Mouse (Mus musculus) heart, postnatal 14 days (tissue): ENCODE measurements around the gene Phgdh. TPM values are rescaled to one million over a fixed set of nuclear protein-coding genes. Genes with fewer than 3 reads are reported as not detected.
A peak's percentile ranks its signal among the peaks of the same experiment; 100 is the strongest.

Experiments
- DNase-seq, 2 experiments: peaks; one replicate each; pipeline ENCODE4 v3.0.0; 2021 to 2022
- intact Hi-C: fragments of 180-260 bp; cut with DNase I; formaldehyde crosslinking; loops from one replicate; pipeline ENCODE4 v1.15.1; 2025
- total RNA-seq, 2 experiments: library from RNA; stranded (reverse); gene quantifications; 2 replicates each; pipeline ENCODE4 v1.2.3; 2021

The Phgdh gene
- total RNA-seq, 2 experiments from 2014 or later, result 4.0 to 4.6 TPM

DNA sequence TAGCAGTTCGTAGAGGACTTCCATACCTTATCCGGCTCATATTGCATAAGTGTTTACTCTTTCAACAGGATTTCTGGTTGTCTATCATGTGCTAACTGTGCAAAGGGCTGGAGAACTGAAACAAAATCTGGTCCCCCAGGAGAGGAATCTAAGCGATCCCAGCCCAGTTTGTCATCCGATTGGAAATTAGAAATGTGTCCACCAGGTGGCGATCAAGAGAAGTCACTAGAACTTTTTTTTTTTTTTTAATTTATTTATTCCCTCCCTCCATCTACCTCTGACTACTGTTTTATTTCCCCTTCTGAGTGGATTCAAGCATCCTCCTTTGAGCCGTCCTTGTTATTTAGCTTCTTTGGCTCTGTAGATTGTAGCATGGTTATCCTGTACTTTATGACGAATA lies 14.1 kb upstream of the Phgdh start:
- peak; percentile 67 to 87 for DNase-seq
- intact Hi-C loops, result no loop called here

DNA sequence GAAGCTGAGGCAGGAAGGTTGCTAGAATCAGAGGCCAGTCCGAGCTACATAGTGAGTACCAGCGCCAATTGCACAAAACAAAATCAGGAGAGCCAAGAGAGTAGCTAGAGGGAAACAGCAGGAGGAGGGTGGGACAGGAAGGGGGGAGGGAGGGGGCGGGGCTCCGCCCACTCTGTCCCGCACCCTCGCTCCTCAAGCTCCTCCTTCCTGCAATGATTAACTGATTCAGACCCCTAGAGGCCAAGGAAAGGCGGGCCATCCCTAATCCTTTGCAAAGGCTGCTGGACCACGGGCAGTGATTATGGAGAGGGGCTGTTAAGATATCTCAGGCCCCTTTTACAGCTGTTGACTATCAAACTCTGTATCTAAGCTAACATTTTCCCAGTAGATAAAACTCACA lies 8.9 kb upstream of the Phgdh start:
- DNase-seq, result no peak
- intact Hi-C loops, result no loop called here

DNA sequence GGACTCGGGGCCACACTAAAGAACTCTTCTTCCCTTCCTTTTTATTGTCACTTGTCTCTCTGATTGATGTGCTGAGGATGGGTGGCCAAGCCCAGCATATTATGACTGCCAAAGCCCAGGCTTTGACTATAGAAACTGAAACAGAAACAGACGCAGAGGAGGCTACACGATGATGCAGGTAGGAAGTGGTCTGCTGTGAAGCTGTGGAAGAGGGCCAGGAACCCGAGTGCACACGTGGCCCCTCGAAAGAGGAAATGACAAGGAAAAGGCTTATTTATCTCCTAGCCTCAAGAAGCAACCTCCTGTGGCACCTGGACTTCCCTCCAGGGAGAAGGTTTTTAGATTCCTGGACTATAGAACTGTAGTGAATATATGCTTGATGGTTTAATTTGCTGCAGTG lies 8.3 kb upstream of the Phgdh start:
- no peak for DNase-seq
- intact Hi-C loops, result no loop called here

DNA sequence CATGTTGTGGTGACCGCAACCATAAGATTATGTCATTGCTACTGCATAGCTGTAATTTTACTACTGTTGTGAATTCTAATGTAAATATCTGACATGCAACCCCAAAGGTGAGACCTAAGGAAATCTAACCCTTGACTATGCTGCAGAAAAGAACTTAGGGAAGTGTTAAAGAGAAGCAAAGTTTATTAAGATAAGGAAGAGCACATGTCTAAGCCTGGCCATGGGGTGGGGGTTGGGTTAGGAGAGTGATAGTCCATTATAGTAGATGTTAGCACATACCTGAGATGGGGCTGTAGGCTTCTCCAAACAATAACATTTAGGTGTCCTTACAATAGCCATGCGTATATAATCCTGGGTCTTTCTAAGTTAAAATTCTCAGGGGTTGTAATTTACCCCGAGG lies 3.4 kb upstream of the Phgdh start:
- intact Hi-C loops, result no loop called here
- no peak for DNase-seq

DNA sequence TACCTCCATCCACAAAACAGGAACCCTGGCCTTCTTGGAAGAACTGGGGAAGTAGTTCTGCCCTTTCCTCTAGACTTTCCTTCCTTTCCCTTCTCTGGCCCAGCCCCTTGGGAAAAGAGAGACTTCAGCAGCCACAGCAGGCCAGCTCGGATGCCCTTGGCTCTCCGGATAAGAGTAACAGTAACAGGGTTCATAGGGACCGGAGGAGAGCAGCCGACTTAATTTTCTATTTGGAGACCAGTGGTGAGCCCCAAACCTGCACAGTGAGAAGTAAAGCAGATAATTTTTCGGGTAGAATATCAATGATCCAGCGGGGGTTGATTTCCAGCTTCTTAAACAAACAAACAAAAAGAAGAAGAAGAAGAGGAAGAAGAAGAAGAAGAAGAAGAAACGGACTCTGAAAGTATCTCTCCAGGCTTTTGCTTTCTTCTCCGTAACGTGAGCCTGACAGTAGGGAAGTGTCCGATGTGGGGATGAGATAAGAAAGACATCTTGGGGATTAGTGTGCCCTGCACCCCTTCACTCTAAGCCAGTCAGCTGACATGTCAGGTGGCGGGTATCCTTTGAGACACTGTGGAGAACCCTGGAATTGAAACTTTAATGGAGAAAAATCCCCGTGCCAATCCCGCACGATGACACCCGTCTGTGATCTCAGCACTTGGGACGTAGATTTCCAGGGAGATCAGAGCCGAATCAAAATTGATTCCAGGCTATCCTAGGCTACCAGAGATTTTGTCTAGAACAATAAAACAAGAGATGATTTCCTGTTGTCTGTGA lies 1.2 kb upstream of the Phgdh start:
- DNase-seq, result no peak
- intact Hi-C loops, result no loop called here

DNA sequence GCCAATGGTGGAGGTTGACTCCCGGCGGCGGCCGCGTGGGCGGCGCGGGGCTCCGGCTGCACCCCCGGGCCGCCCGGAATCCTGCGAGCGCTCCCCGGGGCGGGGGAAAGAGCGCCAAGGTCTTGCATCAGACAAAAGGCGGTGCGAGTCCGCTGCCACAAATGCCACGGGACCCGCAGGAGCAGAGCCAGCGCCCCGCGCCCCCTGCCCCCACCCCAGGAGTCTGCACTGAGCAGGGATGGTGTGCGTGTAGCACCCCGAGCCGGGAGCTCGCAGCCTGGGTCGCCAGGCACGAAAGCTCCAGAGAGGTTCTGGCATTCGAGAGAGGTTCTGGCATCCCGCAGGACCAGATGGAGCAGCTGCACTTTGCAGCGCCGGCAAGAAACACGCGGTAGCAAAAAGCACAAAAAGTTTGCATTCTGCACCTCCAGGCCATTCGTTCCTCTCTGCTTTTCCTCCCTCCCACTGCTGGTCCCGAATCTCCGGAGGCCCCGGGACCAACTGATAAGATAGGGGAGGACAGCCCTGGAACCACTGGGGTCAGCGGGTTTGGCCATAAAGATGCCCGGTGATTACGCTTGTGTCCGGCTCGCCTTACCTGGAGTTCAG lies 589 bp downstream of the Phgdh start:
- DNase-seq, result peak; percentile 54 to 64
- intact Hi-C loops, result no loop called here

DNA sequence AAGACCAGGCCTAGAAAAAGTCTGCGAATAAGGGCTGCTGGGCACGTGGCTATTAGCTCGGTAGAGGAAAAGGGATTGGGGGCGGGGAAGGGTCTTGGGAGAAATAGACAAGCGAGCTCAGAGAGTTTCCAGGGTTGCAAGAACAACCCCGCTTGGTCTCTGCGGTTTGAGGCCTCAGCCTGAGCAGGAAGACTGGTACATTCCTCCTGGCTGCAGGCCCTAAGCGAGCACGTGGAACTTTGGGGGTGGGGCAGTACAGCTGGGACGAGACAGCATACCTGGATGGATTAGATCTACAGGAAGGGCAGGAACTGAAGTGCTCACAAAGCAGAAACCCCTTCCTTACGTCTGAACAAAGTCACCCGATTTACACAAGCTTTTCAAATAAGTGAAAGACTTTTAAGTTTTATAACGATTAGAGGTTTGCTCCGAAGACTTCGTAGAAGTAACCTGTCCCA lies 1.2 kb downstream of the Phgdh start:
- intact Hi-C loops, result no loop called here
- peak; percentile 17 to 38 for DNase-seq

DNA sequence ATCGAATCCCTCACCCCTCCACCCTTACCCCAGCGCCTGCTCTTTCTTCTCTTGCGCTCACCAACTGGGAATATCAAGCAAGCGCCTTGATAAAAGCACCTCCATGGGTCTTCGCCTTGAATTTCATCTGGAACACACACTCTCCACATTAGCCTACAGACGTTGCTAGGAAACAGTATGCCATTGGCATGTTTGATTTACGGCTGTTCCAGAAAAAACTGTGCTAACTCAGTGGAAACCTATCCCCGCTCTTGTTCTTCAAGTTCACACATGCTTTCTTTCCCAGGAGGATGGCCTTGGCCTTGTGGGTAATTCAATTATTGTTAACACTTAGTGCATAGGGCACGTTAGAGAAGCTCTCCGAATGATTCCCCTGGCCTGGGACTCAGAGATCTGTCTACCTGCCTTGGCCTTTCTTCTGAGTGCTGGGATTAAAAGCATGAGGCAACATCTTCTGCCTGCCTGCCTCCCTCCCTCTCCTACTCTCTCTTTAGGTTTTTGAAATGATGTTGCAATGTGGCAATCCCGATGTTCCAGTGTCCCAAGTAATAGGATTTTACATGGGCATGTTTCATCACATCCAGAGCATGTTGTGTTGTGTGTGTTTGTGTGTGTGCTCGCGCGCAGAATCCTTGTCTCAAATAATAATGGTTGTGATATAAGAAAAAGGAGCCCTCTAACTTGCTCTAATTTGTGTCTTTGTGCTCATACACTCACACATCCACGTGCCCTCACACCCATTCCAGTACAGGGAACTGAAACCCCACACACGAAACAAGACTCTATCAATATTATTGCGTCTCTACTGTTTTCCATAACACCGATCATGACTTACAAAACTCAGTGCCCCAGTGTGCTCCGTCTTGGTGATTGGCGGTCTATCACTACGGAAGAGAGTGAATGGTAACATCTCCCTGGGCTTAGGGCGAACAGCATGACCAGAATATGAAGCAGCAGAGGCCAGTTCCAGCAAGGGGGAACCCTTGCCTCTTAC lies 2.8 kb downstream of the Phgdh start:
- intact Hi-C loops, result no loop called here
- no peak for DNase-seq

DNA sequence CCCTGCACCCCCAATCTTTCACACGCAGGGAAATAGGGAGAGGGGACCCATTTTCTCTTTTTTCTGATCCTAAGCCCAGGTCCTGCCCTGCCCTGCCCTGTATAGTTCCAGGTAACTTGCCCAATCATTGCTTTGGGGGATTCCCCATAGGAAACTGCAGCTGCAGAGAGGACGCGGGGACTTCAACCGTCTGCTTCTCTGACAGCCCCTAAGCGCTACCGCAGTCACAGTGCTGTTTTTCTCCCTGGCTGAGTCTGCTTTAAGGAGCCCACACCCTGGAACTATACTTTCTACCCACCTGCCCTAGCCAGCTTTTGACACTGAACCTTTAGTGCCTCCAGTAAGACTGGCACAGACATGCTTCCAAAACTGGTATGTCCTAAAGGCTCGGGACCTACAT lies 3.9 kb downstream of the Phgdh start:
- intact Hi-C loops, result no loop called here
- no peak for DNase-seq

DNA sequence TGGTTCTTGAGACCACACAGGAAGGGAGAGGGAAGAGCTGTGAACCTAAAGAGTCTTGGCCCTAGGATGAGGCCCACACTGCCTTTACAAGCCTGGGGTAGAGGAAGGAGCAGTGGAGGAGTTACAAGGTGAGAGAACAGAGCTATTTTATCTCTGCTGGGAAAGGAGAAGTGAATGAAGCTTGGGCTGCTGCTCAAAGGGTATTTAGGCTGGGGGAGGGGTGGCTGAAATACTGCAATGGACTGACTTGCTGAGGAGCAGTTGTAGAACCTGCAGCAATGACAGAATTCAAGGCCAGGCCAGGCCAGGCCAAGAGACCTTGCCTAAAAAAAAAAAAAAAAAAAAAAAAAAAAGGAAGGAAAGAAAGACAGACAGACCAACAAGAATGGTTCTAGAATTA lies 4.5 kb downstream of the Phgdh start:
- intact Hi-C loops, result no loop called here

DNA sequence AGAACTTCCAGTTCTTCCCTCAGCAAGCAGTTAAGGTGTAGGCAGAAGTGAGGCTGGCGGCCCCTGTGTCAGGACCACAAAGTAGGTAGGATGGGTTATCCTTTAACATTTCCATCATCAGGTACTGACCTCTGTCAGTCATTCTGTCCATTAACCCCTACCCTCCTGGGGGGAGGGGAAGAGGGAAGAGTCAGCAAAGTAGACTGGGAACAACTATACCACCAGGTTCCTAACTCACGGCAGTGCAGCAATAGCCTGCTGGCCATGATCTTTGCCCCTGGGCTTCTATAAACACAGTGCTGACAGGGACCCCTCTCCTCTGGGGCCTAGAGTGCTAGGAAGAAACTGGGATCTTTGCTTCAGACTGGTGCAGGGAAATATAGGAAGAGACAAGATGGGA lies 5.8 kb downstream of the Phgdh start:
- intact Hi-C loops, result no loop called here
- no peak for DNase-seq

More for the DNA sequence above, 4.5 kb downstream of the Phgdh start:
- no peak for DNase-seq

DNA sequence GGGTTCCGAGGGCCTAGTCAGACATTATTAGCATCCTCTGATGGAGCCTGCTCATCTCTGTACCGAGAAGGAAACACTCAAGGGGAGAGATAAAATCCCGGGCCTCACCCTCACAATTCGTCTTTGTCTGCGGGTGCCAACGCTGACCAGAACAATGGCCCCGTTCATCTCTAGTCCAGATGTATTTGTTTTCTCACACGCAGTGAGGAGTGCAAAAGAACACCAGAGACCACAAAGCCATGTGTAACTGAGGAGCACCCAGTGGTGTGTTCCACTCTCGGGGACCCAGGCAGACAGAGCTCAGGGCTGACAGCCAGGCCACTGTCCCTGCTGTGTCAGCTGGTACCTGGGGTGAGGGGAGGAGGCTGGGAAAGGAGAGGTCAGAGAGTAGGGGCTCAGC lies 15.6 kb downstream of the Phgdh start:
- DNase-seq, result no peak
- intact Hi-C loops, result no loop called here

DNA sequence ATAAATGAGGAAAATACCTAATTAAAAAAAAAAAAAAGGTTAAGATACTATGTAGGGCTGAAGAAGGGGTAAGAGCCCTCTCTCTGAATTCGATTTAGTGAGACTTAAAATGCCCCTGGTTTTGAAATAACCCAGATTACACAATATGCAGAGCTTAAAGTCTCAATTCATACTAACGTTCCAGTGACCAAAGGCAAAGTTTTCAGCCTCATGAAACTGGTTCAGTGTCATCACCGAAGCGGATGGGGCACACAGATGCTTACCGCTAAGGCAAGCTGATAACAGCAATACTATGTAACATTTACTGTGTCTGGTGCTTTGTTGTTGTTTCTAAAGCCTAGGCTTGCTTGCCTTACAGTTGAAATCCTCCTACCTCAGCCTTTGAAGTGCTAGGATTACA lies 17.6 kb downstream of the Phgdh start:
- DNase-seq, result no peak
- intact Hi-C loops, result no loop called here

DNA sequence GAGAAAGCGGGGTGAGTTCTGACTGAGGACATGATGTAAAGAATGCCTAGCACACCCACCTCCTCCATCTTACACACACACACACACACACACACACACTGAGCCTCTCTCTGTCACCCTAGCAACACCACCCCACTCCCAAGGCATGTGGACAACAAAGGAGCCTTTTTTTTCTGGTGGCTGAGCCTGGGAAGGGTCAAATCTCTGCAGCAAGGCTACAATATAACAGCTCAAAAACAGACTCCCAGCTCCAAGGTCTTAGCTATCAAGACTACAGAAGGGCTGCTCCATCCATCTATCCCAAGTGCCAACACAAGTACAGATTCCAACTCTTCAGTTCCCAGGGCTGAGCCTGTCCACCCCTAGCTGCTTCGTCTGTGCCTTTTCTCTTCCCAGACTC lies 20.6 kb downstream of the Phgdh start:
- intact Hi-C loops, result loop anchor here (5.0 kb wide), 1 partner anchor 137 kb away; no protein-coding TSS in a partner anchor
- DNase-seq, result no peak

DNA sequence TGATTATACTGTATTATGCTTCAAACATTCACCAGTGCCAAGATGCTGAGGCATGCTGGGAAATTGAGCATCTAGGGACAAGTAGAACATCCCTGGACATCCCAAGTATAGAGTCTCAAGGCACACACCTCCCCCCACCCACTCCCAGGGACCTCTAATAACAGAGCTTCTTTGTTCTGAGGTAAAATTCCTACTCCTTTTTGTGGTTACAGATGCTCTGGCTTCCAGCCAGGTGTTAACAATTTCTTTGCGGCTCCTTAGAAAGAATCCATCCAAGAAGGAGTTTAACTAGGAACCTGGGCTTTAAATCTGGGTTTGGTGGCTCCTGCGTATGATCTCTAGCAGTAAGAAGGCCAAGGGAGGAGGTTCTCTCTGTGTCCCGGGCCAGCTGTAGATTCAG lies 22.6 kb downstream of the Phgdh start:
- no peak for DNase-seq
- intact Hi-C loops, result loop anchor here (5.0 kb wide), 1 partner anchor 135 kb away; no protein-coding TSS in a partner anchor

DNA sequence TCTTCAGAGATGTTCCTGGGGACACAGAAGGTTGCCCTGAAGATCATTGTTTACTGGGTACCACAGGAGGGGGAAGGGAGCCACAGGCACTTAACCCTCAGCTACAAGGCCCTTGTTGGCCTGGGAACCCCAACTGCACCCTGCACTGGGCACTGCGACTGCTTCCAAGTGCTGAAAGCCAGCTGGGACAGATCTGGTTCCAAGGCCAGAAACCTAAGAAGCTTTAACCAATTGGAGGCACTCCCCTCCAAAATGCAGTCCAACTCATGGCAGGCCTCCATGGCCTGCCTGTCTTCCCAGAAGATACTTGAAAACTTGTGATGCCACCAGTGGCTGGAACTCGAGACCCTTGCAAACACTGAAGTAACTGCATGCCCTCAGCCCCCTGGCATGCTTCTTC lies 24.6 kb downstream of the Phgdh start:
- DNase-seq, result no peak
- intact Hi-C loops, result loop anchor here (5.0 kb wide), 1 partner anchor 133 kb away; no protein-coding TSS in a partner anchor

DNA sequence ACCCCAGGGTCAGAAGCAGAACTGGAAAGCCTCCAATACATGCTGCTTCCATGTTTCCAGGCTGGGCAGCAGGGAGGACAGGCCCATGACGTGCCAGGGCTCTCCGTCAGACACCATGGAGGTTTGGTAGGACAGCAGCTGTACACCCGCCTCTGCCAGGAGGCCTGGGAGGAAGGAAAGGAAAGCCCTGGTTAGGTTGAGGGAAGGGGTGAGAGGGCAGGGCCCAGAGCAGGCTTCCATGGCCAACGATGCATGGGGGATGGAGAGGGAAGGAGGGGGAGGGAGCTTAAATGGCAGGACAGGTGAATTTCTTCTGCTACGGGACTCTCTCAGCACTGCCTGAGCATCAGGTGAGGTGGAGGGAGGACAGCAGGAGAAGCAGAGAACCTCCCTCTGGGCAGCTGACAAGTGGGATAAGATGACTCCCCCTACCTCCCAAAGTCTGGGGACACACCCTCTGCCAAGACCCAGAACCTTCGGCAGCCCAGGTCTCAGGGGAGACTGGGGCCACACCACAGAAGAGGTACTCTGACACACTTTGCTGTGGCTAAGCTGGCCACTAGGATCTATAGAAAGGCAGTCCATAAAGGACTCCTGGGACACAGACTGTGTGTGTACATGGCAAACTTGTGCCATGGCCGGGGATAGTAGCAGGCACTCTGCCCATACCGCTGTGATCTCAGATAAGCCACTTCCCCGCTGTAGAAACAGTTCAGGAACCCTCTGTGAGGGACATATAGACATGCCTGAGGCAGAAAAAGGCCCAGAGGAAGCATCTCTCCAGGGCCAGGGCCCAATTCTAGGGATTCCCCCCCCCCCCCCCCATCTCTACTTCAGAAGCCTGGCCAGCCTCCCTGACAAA lies 26.3 kb downstream of the Phgdh start:
- no peak for DNase-seq
- intact Hi-C loops, result loop anchor here (1.0 to 5.0 kb wide), 3 partner anchors 71 to 386 kb away; no protein-coding TSS in a partner anchor

DNA sequence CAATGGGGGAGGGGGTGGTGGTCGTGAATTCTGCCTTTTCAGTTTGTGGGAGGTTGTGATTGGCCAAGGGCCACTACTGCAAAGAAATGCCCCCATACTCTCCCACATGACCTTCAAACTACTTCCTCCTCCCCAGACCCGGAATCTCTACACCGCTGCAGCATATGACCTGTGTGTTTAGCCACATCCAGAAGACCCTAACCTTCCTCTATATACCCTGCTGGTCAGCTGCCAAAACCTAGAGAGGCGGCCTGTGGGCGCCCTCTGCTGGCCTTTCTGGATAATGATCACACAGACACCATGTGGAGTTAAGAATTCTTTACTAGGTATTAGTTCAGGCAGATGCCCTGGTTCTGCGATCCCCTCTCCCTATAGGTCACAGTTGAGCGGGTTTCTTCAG lies 26.9 kb downstream of the Phgdh start:
- peak; percentile 58 to 68 for DNase-seq
- intact Hi-C loops, result loop anchor here (1.0 to 5.0 kb wide), 3 partner anchors 71 to 386 kb away; no protein-coding TSS in a partner anchor

DNA sequence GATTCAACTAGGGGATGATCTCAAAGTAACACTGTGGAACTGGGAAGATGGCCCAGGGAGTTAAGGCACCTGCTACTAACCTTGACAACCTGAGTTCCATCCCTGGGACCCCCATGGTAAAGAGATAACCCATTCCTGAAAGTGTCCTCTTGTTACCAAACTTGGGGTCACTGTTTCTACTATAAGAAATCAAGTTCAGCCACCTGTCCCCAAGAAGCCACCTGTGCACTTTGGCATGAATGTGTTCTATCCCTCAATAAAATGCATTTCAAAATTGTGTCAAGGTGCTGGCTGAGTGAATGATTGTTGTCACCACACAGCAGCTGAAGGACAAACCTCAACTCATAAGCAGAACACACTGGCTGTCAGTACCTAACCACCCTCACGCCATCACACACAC lies 29.3 kb downstream of the Phgdh start:
- intact Hi-C loops, result loop anchor here (5.0 kb wide), 2 partner anchors 68 to 383 kb away; no protein-coding TSS in a partner anchor
- DNase-seq, result no peak

DNA sequence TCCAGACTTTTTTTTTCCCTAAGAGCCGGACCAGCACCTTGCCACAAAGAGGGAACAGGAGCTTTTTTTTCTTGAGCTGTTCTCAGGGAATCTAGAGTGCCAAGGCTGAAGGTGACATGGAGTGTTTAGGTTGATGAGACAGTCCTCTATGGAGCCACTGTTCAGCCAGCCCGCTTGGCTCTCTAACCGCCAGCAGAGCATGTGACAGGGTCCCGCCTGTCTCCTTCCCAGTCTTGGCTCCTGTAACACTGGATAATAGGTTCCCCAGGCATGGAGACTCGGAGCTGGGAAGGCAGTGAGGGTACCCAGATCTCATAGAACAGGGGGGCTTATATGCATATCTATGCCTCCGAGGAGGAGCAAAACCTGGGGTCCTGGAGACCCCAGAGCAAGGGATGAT lies 31.2 kb downstream of the Phgdh start:
- intact Hi-C loops, result no loop called here
- no peak for DNase-seq
